Mouse (Mus musculus): Measurements from ENCODE around the gene Vps11.

- no peak for TF ChIP-seq CTCF (IDR thresholded peaks at IDR 0.05; ENCODE audit: borderline replicate concordance, insufficient read depth, low read length)
- TF ChIP-seq POLR2A (IDR thresholded peaks at IDR 0.05; ENCODE audit: low read depth, low read length): no peak
Observed at GRCm38 (mm10) chr9:44352337-44352736, 9.1 kb downstream of the Vps11 start.
